Mouse (Mus musculus) CH12.LX (cell line): ENCODE measurements at regions not wholly inside any gene's neighbourhood (a gene's known extent, or its start where the extent isn't known, plus 50 kb on each side); places are given as distances from the start of the nearest gene placed in this dataset.

Source experiments
- DNase-seq: peaks from one replicate; pipeline ENCODE4 v3.0.0-alpha.2; 2013; ENCODE audit errors: extremely low read depth
- H3K27ac ChIP-seq: 2 replicates; pipeline ENCODE4 v1.5.1; 2012; ENCODE audit warnings: low read depth, mild to moderate bottlenecking, control low read depth, moderate library complexity; ENCODE audit not compliant: insufficient read depth
- H3K27me3 ChIP-seq: replicated peaks from 2 replicates; pipeline ENCODE3; 2012; ENCODE audit warnings: inconsistent platforms
- H3K36me3 ChIP-seq, 2 experiments: replicated peaks in 1 of 2; 2 replicates each; pipeline versions ENCODE3 to v1.6.1; 2012; ENCODE audit warnings: inconsistent platforms in 1 of 2, low read length in 1 of 2, mild to moderate bottlenecking in 1 of 2, mixed read lengths in 1 of 2, moderate library complexity in 1 of 2; ENCODE audit not compliant: control insufficient read depth in 1 of 2, insufficient read depth in 1 of 2
- H3K4me1 ChIP-seq, 2 experiments: 2 replicates each; pipeline ENCODE4 v1.6.1; 2012; ENCODE audit warnings: inconsistent platforms in 1 of 2, moderate library complexity in 1 of 2; ENCODE audit not compliant: insufficient read depth in 2 of 2, control insufficient read depth in 1 of 2
- H3K4me2 ChIP-seq: 2 replicates; pipeline ENCODE4 v1.6.1; 2012; ENCODE audit warnings: low read depth, mild to moderate bottlenecking, control low read depth; ENCODE audit not compliant: poor library complexity, insufficient read depth, severe bottlenecking
- H3K4me3 ChIP-seq, 3 experiments: fragments of 150-350 bp in 1 of 3; sonication (generic) in 1 of 3; replicated peaks in 1 of 3; 2 replicates each; pipeline versions ENCODE3 to v1.5.1; 2011 to 2012; ENCODE audit warnings: low read depth in 2 of 3, low read length in 2 of 3, mild to moderate bottlenecking in 2 of 3, moderate library complexity in 2 of 3, control low read depth in 1 of 3, improper control_type of control experiment in 1 of 3, inconsistent platforms in 1 of 3, mixed read lengths in 1 of 3; ENCODE audit not compliant: poor library complexity in 1 of 3
- H3K79me2 ChIP-seq: replicated peaks from 2 replicates; pipeline ENCODE4 v1.6.1; 2012; ENCODE audit warnings: mild to moderate bottlenecking, moderate library complexity; ENCODE audit not compliant: control insufficient read depth, poor library complexity, insufficient read depth, severe bottlenecking; ENCODE audit errors: extremely low read depth
- H3K9ac ChIP-seq: 2 replicates; pipeline ENCODE4 v1.6.1; 2012; ENCODE audit warnings: low read depth, mild to moderate bottlenecking, control low read depth, moderate library complexity; ENCODE audit not compliant: insufficient read depth
- H3K9me3 ChIP-seq: replicated peaks from 2 replicates; pipeline ENCODE3; 2012; ENCODE audit warnings: low read length, inconsistent platforms, mixed read lengths
- BHLHE40 ChIP-seq: IDR thresholded peaks from 2 replicates; pipeline ENCODE4 v1.6.1; 2011; ENCODE audit warnings: mild to moderate bottlenecking, low read depth, low read length, improper control_type of control experiment
- CHD2 ChIP-seq: IDR thresholded peaks from 2 replicates; pipeline ENCODE4 v1.6.1; 2011; ENCODE audit warnings: low read length, improper control_type of control experiment
- ELF1 ChIP-seq: IDR thresholded peaks from 2 replicates; pipeline ENCODE4 v1.6.1; 2014; ENCODE audit warnings: low read depth, mild to moderate bottlenecking, inconsistent platforms, low read length, improper control_type of control experiment
- EP300 ChIP-seq: IDR thresholded peaks from 2 replicates; pipeline ENCODE4 v1.6.1; 2011; ENCODE audit warnings: low read length, improper control_type of control experiment
- ETS1 ChIP-seq: conservative IDR thresholded peaks from 2 replicates; pipeline ENCODE4 v1.6.1; 2012; ENCODE audit warnings: low read depth, mild to moderate bottlenecking, inconsistent platforms, low read length, improper control_type of control experiment, moderate library complexity
- GABPA ChIP-seq: IDR thresholded peaks from 2 replicates; pipeline ENCODE4 v1.6.1; 2012; ENCODE audit warnings: low read depth, low read length, improper control_type of control experiment, inconsistent platforms; ENCODE audit not compliant: insufficient replicate concordance
- HCFC1 ChIP-seq: IDR thresholded peaks from 2 replicates; pipeline ENCODE4 v1.6.1; 2012; ENCODE audit warnings: low read depth, mild to moderate bottlenecking, inconsistent platforms, low read length, improper control_type of control experiment
- IRF4 ChIP-seq: IDR thresholded peaks from 2 replicates; pipeline ENCODE4 v1.6.1; 2014; ENCODE audit warnings: low read depth, mild to moderate bottlenecking, inconsistent platforms, low read length, improper control_type of control experiment
- JUN ChIP-seq: IDR thresholded peaks from 2 replicates; pipeline ENCODE4 v1.6.1; 2011; ENCODE audit warnings: low read depth, mild to moderate bottlenecking, low read length, improper control_type of control experiment, moderate library complexity; ENCODE audit not compliant: insufficient read depth
- MEF2A ChIP-seq: IDR thresholded peaks from 2 replicates; pipeline ENCODE4 v1.6.1; 2014; ENCODE audit warnings: low read depth, mild to moderate bottlenecking, inconsistent platforms, low read length, improper control_type of control experiment, borderline replicate concordance
- MXI1 ChIP-seq: IDR thresholded peaks from 2 replicates; pipeline ENCODE4 v1.6.1; 2011; ENCODE audit warnings: mild to moderate bottlenecking, low read depth, low read length, improper control_type of control experiment
- NELFE ChIP-seq: IDR thresholded peaks from 2 replicates; pipeline ENCODE4 v1.6.1; 2011; ENCODE audit warnings: low read depth, low read length, improper control_type of control experiment
- NRF1 ChIP-seq: IDR thresholded peaks from 2 replicates; pipeline ENCODE4 v1.6.1; 2014; ENCODE audit warnings: low read depth, mild to moderate bottlenecking, inconsistent platforms, low read length, improper control_type of control experiment, moderate library complexity
- PAX5 ChIP-seq: IDR thresholded peaks from 2 replicates; pipeline ENCODE4 v1.6.1; 2012; ENCODE audit warnings: low read length, inconsistent platforms, mixed read lengths
- POLR2AphosphoS2 ChIP-seq: IDR thresholded peaks from 2 replicates; pipeline ENCODE4 v1.6.1; 2011; ENCODE audit warnings: low read depth, low read length, improper control_type of control experiment
- RAD21 ChIP-seq: IDR thresholded peaks from 2 replicates; pipeline ENCODE4 v1.6.1; 2011; ENCODE audit warnings: low read depth, mild to moderate bottlenecking, low read length, improper control_type of control experiment, moderate library complexity
- TBP ChIP-seq: conservative IDR thresholded peaks from 2 replicates; pipeline ENCODE4 v1.6.1; 2011; ENCODE audit warnings: low read depth, low read length, improper control_type of control experiment
- TCF12 ChIP-seq: IDR thresholded peaks from 2 replicates; pipeline ENCODE4 v1.6.1; 2014; ENCODE audit warnings: low read depth, mild to moderate bottlenecking, inconsistent platforms, low read length, improper control_type of control experiment
- USF2 ChIP-seq: conservative IDR thresholded peaks from 2 replicates; pipeline ENCODE4 v1.6.1; 2011; ENCODE audit warnings: low read depth, low read length, improper control_type of control experiment
- ZC3H11A ChIP-seq: IDR thresholded peaks from 2 replicates; pipeline ENCODE4 v1.6.1; 2012; ENCODE audit warnings: low read depth, mild to moderate bottlenecking, inconsistent platforms, low read length, improper control_type of control experiment
- ZMIZ1 ChIP-seq: IDR thresholded peaks from 2 replicates; pipeline ENCODE4 v1.6.1; 2012; ENCODE audit warnings: low read depth, mild to moderate bottlenecking, inconsistent platforms, low read length, improper control_type of control experiment
- dilution Hi-C: fragments of 300-500 bp; cut with MboI; formaldehyde crosslinking; loops from 2 replicates; pipeline ENCODE4 v1.14.3; 2020; ENCODE audit warnings: low sequenced_read_pairs; ENCODE audit not compliant: extremely low pct_unique_long_range_greater_than_20kb, extremely low pct_ligation_motif_present
- in situ Hi-C: fragments of 300-500 bp; cut with MboI; formaldehyde crosslinking; loops from 3 replicates; pipeline ENCODE4 v1.14.3; 2019; ENCODE audit warnings: low sequenced_read_pairs, low pct_ligation_motif_present, low pct_unique_long_range_greater_than_20kb, mixed read lengths

GRCm38 (mm10) chr2:148571616-148572015, 100.8 kb upstream of the Nxt1 start:
- Histone ChIP-seq H3K27me3 (no peaks in the 10 kb centered on the region), H3K4me1 (peaks cover 4 to 21% of the 10 kb centered on the region in 2 experiments; a peak in 3 of 4 replicates), H3K27ac (no peak overlapping the region), H3K79me2 (no peaks in the 10 kb centered on the region), H3K4me2 (no peak overlapping the region), H3K36me3 (no peaks in the 10 kb centered on the region), H3K9me3 (no peaks in the 10 kb centered on the region), H3K9ac (no peak overlapping the region), H3K4me3 (no peak overlapping the region)
- dilution Hi-C loops, result no loop called here
- TF ChIP-seq IRF4 (no peak), POLR2AphosphoS2 (no peak), CHD2 (no peak), ZMIZ1 (no peak)
- DNase-seq, result no peak
- in situ Hi-C loops, result no loop called here

GRCm38 (mm10) chr2:148571018-148571417, 101.4 kb upstream of the Nxt1 start:
- no peak overlapping the region for H3K27ac ChIP-seq
- no peak overlapping the region for H3K4me3 ChIP-seq
- no peaks in the 10 kb centered on the region for H3K79me2 ChIP-seq
- H3K9ac ChIP-seq, result no peak overlapping the region
- dilution Hi-C loops (no loop called here), in situ Hi-C loops (no loop called here)
- TF ChIP-seq MXI1, result no peak
- TF ChIP-seq NRF1, result no peak
- no peak for TF ChIP-seq USF2
- TF ChIP-seq BHLHE40, result no peak
- no peak for TF ChIP-seq GABPA
- TF ChIP-seq TCF12, result no peak
- no peak for TF ChIP-seq ZC3H11A
- no peak for TF ChIP-seq TBP
- TF ChIP-seq PAX5, result no peak
- TF ChIP-seq HCFC1, result no peak
- no peak for TF ChIP-seq IRF4
- TF ChIP-seq NELFE, result no peak
- no peak for TF ChIP-seq RAD21
- no peak for TF ChIP-seq ELF1
- TF ChIP-seq EP300, result no peak
- no peak for TF ChIP-seq ETS1
- no peak for TF ChIP-seq JUN
- no peak for TF ChIP-seq MEF2A
- H3K36me3 ChIP-seq, result no peaks in the 10 kb centered on the region
- no peaks in the 10 kb centered on the region for H3K27me3 ChIP-seq
- no peak overlapping the region for H3K4me2 ChIP-seq
- no peaks in the 10 kb centered on the region for H3K9me3 ChIP-seq
- DNase-seq, result no peak
- peaks cover 4 to 21% of the 10 kb centered on the region in 2 experiments; a peak in 3 of 4 replicates for H3K4me1 ChIP-seq
